Mouse (Mus musculus) cortical plate, adult 2 months (tissue): Measurements from ENCODE around the gene Ptges. TPM values are rescaled to one million over a fixed set of nuclear protein-coding genes. Genes with fewer than 3 reads are reported as not detected.

Source experiments
- H3K27ac ChIP-seq: fragments of 200-500 bp; 2 replicates; pipeline ENCODE4 v1.5.1; 2012; ENCODE audit warnings: low read length, control low read depth, inconsistent platforms; ENCODE audit not compliant: insufficient read depth
- H3K4me1 ChIP-seq: fragments of 200-500 bp; 2 replicates; pipeline ENCODE4 v1.6.1; 2011; ENCODE audit warnings: low read length; ENCODE audit not compliant: control insufficient read depth, insufficient read depth
- H3K4me3 ChIP-seq: fragments of 200-500 bp; 2 replicates; pipeline ENCODE4 v1.5.1; 2011; ENCODE audit warnings: mild to moderate bottlenecking, low read length, control low read depth; ENCODE audit not compliant: insufficient read depth
- CTCF ChIP-seq: fragments of 200-500 bp; IDR thresholded peaks from 2 replicates; pipeline ENCODE4 v1.5.1; 2011; ENCODE audit warnings: mild to moderate bottlenecking, control low read depth, low read length; ENCODE audit not compliant: insufficient read depth; ENCODE audit errors: extremely low read depth
- POLR2A ChIP-seq: fragments of 200-500 bp; IDR thresholded peaks from 2 replicates; pipeline ENCODE4 v1.6.1; 2011; ENCODE audit warnings: mild to moderate bottlenecking, low read length, control low read depth; ENCODE audit not compliant: insufficient read depth; ENCODE audit errors: extremely low read depth
- polyA plus RNA-seq: library from polyadenylated mRNA; depleted of rRNA; stranded (reverse); fragments of >200 nt; gene quantifications from 2 replicates; pipeline ENCODE4 v1.2.3, GENCODE M21; 2012

Ptges gene
- polyA plus RNA-seq, 1 experiment, result 7.2 TPM

DNA sequence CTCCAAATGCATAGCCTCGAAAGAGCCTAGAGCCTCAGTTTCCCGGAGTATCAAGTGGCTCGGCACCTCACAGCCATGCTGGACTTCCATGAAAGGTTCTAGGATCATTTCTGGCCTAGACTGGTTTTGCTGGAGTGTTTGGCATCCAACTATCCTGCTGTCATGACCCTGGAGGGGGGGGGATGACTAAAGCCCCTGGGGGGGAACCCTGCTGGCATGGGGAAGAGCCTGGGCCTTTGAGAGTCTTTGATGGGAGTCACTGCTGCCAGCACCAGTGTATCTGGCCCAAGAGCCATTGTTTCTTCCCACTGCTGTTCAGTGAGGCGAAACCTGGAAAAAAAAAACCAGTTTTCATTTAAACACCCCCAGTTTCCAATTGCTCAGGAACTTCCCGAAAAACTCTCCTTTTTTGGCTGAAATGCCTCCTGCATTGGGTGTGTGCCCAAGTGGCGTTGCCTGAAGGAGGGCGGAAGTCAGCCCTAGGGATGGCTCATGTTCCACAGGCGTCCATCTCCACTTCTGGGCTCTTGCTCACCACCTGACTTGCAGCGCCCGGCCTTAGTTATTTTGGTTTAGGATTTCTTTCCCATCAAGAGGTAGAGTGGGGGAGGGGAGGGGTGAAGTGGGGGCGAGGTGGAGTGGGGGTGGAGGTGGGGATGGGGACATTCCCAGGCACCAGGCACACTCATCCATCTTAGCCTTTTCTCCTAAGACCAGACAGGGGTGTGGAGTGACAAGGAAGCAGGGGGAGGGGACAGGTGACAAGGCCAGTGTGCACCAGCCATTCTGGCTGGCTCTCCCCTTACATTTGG lies 53.8 kb downstream of the Ptges start:
- Histone ChIP-seq H3K27ac (no peak overlapping the region), H3K4me3 (no peak overlapping the region), H3K4me1 (no peaks in the 10 kb centered on the region)
- no peak for TF ChIP-seq POLR2A
- no peak for TF ChIP-seq CTCF

DNA sequence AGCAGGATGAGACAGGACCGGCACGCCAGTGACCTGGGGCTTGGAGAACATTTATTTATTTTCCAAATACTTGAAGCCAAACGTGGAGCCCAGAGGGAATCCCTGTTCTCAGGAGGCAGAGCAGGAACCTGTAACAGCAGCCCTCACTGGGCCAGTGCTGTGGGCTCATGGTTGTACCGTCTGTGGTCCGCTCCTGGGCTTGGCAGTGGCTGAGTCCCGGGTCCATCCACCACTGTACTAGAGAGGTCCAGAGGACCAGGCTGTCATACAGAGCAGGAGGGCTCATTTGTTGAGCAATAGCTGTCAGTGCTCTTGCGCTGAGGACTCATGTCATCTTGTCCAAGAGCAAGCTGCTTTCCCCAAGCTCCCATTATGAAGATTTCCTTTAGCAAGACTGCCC lies 54.6 kb downstream of the Ptges start:
- Histone ChIP-seq H3K27ac (no peak overlapping the region), H3K4me3 (no peak overlapping the region), H3K4me1 (no peaks in the 10 kb centered on the region)
- TF ChIP-seq CTCF, result no peak
- no peak for TF ChIP-seq POLR2A

DNA sequence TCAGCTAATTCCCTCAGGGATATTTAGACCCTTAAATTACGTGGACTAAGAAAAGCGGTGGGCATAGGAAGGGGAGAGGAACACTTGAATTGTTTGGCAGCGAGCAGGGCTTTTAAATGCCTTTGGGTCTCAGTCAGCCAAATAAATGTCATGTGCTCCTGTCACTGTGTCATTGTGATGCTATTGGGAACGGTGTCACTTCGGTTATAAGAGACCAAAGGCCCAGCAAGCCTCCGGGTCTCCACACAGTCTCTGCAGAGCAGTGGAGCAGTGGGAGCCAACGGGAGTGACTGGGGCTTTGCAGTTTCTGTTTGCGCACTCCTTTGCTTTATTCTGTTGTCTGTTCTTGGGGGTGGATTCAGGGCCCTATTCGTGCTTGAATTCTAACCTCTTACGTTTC lies 55.2 kb downstream of the Ptges start:
- TF ChIP-seq POLR2A, result no peak
- no peak for TF ChIP-seq CTCF
- H3K4me3 ChIP-seq, result no peak overlapping the region
- no peaks in the 10 kb centered on the region for H3K4me1 ChIP-seq
- H3K27ac ChIP-seq, result no peak overlapping the region

DNA sequence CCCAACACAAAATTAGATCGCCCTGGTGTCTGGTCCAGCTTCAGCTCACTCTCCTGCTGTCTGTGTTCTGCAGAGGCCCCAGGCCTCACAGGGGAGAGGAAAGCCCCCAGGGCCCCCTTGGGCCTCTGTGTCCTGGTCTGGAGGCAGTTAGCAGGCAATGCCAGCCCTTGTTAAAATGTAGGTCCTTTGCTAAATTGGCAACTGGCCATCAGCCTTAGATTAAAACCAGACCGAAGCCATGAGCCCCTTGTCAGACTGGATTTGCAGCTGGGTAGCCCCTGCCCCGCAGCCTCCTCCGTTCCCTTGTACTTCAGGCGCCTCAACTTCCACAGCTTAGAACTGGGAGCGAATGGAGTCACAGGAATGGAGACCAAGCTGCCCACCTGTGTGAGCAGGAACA lies 57.0 kb downstream of the Ptges start:
- H3K4me3 ChIP-seq, result no peak overlapping the region
- no peak overlapping the region for H3K27ac ChIP-seq
- TF ChIP-seq CTCF (no peak), POLR2A (no peak)
- no peaks in the 10 kb centered on the region for H3K4me1 ChIP-seq

DNA sequence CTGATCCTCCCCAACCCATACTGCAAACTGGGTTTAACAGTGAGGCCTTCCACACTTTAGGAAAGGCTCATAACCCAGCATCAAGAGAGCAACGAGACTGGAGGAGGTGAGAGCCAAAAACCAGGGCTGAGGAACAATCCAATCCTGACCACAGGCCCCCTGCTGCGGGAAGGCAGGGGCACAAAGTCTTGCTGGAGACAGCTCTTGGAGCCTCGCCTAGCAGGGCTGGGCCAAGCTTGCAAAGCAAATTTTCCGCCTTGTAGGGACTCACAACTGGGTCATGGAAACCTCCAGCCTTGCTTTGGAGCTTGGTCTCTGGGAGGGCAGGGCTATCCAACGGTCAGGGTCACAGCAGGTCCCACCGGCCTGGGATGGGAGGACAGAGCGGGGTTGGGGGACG lies 58.8 kb downstream of the Ptges start:
- no peak for TF ChIP-seq POLR2A
- no peak for TF ChIP-seq CTCF
- H3K27ac ChIP-seq, result no peak overlapping the region
- H3K4me3 ChIP-seq, result no peak overlapping the region
- H3K4me1 ChIP-seq, result peaks cover 2% of the 10 kb centered on the region

DNA sequence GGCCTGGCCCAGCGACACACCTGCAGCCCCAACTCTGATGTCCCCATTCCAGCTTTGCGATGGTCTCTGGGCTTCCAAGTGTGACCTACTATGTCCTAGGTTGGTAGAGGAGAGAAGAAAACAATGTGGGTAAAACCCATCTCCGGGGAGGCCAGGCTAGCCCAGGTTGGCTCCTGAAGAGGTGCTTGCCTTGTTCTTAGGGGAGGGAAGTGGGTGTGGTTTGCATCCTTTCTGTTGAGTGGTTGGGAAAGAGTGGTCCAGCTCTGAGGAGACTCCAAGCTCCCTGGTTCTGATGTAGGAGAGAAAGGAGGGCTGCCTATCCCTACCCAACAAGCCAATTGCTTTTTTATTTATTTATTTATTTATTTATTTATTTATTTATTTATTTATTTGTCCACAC lies 64.2 kb downstream of the Ptges start:
- TF ChIP-seq CTCF, result no peak
- H3K27ac ChIP-seq, result no peak overlapping the region
- H3K4me1 ChIP-seq, result peaks cover 2% of the 10 kb centered on the region
- no peak overlapping the region for H3K4me3 ChIP-seq

DNA sequence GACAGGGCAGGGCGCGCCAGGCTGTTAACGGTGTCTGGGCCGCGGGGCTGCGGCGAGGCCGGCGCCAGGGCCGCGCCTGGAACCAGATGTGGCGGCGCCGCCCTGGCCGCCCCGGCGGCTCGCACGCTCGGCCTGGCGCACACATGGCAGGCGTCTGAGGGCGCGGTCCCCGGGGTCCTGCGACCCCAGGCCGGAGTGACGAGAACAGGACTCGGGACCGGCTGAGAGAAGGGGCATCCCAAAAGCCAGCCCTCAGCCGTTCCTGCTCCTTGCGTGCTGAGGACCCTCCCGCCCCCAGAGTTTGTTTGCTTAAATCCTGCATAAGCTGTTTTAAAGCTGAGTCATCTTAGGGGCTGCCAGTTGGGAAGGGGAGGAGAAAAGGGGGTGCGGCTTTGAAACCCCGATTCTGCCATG lies 64.7 kb downstream of the Ptges start:
- Histone ChIP-seq H3K4me3 (no peak overlapping the region), H3K4me1 (peaks cover 2% of the 10 kb centered on the region), H3K27ac (no peak overlapping the region)
- no peak for TF ChIP-seq POLR2A
- TF ChIP-seq CTCF, result no peak

DNA sequence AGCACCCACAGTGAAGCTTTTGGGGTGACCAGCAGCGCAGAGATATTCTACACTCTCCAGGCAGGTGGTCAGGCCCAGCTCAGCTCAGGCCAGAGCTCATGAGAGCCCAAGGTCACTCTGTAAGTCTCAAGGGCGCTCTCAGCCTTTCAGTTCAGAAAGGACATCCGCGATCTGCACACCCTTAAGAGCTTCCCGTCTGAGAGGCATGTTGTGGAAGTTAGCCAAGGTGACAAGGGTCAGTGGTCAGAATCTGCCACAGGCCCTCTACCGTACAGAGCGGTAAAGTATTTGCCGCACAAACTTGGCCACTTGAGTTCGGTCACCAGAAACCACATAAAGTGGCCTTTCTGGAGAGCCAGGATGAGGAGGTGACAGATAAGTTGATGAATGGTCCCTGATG lies 66.1 kb downstream of the Ptges start:
- H3K4me1 ChIP-seq, result peaks cover 2% of the 10 kb centered on the region
- H3K27ac ChIP-seq, result no peak overlapping the region
- H3K4me3 ChIP-seq, result no peak overlapping the region
- no peak for TF ChIP-seq POLR2A
- no peak for TF ChIP-seq CTCF

DNA sequence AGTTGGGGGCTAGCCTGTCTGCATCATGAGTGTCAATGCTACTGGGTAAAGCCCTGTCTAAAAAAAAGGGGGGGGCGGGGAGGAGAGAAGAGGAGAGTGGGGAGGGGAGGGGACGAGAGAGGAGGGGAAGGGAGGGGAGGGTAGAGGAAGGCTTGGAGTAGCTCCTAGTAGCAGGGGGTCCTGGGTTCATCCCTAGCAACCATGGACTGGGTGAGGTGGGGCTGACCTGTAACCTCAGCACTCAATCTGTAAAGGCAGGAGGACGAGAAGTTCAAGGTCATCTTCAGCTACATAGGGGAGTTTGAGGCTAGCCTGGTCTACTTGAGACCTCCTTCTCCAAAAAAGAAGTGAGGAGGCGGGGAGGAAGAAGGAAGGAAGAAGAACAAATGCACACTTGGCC lies 67.6 kb downstream of the Ptges start:
- Histone ChIP-seq H3K27ac (no peak overlapping the region), H3K4me1 (peaks cover 3% of the 10 kb centered on the region), H3K4me3 (no peak overlapping the region)
- TF ChIP-seq CTCF (no peak), POLR2A (no peak)

DNA sequence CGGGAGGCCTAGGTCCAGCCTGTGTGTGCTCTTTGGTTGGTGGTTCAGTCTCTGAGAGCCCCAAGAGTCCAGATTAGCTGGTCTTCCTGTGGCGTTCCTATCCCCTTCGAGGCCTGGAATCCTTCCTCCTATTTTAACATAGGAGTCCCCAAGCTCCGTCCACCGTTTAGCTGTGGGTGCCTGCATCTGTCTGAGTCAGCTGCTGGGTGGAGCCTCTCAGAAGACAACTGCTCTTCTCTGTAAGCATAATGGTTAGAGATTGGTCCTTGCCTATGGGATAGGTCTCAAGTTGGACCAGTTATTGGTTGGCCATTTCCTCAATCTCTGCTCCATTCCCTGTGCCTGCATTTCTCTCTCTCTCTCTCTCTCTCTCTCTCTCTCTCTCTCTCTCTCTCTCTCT lies 69.9 kb downstream of the Ptges start:
- Histone ChIP-seq H3K4me1 (0 out of 2 replicates have a peak, but pooled peaks cover 5% of the 10 kb centered on the region), H3K27ac (no peak overlapping the region), H3K4me3 (no peak overlapping the region)
- no peak for TF ChIP-seq POLR2A
- TF ChIP-seq CTCF, result no peak

DNA sequence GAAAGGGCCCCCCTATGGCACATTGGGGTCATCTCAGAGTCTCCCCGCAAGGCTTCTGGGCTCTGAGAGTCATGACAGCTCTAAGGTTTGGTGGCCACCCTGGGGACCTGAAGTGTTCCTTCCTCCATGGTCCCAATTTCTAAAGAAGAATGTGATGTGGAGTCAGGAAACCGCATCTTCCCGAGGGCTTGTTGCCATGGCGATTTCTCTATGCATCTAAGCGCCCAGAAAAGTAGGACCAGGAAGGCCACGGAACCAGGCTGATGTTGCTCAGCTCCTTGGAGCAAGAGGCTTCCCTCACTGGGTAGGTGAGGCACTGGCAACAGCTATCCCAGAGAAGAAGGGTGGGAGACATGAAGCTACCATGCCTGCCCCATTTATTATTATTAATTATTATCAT lies 72.6 kb downstream of the Ptges start:
- Histone ChIP-seq H3K27ac (no peak overlapping the region), H3K4me1 (0 out of 2 replicates have a peak, but pooled peaks cover 5% of the 10 kb centered on the region), H3K4me3 (no peak overlapping the region)
- no peak for TF ChIP-seq POLR2A
- no peak for TF ChIP-seq CTCF
